Mouse (Mus musculus): ENCODE measurements around the gene Gm20388.

DNA sequence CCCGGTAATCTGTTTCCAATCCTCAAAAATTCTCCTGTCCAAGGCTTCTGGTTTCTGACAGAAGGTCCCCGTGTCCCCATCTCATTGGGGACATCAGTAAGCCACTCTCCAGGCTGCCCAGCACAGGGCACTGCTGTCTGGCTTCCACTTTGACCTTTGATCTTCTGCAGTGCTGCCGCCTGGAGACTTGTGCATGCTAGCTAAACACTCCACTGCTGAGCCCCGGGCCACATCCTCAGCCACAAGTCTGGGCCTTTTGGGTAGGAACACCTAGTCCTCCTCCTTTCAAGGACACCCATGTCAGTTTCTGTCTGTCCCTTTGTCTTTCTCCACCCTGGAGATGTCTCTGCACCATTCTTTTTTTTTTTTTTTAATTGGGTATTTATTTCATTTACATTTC, 782.3 kb downstream of the Gm20388 start:
- TF ChIP-seq CTCF (IDR thresholded peaks at IDR 0.05; ENCODE audit: control insufficient read depth, insufficient read depth, low read length): no peak
- no peak for TF ChIP-seq POLR2A (IDR thresholded peaks at IDR 0.05; ENCODE audit: borderline replicate concordance, control insufficient read depth, low read depth, low read length)

Measured in bone marrow, adult 2 months (tissue).